Mouse (Mus musculus): ENCODE data around the gene Nrxn3.

Gene Nrxn3

DNA sequence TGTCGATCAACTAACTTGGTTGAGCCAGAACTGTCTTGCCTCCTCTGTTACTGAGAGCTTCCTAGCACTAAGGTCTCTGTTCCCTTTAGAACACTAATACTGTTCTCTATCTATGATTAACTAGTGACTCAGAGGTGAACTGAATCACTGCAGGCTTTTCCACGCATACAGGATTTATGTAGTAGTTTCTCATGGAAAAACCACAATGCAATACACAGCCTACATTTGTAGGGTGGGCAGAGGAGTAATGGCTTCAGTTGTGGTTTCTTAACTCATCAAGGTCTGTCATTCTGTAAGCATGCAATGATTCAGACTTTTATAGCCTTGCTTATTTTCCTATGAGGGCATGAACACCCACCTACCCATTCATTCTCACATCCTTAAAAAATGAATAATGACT is 1443.4 kb downstream of the Nrxn3 start:
- DNase-seq, result no peak

DNA sequence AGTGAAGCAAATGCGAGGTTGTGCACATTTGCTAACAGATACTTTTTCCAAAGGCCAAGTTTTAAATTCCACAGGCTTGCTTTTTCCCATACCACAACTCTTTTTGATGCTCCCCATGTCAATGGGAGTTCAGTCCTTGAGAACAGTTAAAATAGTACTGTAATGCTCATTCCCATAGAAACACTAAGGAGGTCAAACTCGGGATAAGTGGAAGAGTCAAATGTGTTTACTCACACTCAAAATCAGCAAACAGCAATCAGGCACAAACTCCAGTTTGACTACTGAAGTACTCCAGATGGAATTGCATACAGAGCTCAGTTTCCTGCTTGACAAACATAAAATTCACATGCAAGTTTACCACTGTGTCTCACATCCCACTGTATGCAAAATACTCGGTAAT is 1458.9 kb downstream of the Nrxn3 start:
- DNase-seq, result no peak

DNA sequence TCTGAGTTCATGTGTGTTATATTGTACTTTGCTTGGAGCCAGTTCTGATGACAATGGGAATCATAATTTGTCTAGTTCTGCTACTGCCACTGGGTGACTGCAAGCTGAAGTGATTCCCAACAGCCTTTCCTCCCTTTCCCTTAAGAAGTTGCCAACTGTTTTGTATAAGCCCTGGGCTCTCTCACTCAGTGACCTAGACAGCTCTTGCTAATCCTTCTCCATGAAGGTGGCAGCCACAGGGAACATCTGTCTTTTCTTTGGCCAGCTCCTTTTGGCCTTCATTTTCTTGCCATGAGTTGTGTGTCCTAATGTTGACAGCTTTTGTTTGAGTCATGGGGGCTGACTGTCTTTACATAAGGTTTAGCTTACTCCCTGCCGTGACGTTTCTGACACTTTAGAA is 1460.3 kb downstream of the Nrxn3 start:
- no peak for DNase-seq

DNA sequence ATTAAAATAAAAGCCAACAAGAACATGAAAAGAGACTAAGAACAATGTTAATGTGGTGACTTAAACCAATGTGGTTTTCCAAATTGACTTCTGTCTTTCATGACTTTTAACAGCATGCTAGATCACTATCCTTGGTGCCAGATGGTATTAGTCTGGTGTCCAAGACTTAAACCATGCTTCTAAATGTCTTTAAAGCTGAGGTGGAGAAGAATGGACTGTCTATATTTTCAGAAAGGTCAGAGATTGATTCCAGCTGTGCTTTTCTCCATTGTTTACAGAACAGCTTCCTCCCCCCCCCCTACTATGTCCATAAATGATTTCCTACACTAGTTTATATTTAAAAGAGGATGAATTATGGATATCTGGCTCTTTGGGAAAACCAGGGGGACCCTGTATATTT is 1473.5 kb downstream of the Nrxn3 start:
- DNase-seq, result no peak

DNA sequence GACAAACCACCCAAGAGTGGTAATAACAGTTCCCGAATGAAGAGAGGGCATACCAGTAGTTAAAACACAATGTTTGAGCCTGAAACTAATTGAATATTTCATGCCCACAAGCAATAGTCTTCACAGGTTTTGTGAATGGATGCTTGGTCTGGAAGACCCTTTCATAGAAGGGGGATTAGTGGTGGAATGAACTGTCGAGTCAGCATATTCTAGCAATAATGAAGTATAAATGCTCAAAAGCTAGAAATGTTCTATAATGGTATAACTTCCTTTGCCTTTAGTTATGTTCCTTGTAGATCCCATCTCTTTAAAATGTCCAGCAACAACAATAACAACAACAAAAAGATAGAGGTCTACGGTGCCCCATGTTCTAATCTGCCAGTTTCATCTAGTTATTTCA is 1475.3 kb downstream of the Nrxn3 start:
- no peak for DNase-seq

DNA sequence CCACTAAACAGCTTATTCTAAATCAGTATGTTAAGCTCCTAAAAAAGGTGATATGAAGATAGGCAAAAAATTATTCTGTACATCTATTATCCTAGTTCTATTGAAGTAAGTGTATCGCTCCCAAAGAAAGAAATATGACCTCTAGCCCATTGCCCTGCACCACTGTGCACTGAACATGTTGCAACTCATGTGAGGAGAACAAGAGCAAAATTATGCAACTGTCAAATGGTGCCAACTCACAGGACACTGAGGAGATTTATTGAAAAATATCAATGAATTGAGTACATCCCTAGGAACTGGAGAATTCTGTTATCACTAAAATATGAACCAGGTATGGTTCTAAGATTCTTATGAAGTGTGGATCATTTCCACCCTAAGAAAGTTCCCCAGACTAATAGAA is 1479.8 kb downstream of the Nrxn3 start:
- DNase-seq, result no peak

DNA sequence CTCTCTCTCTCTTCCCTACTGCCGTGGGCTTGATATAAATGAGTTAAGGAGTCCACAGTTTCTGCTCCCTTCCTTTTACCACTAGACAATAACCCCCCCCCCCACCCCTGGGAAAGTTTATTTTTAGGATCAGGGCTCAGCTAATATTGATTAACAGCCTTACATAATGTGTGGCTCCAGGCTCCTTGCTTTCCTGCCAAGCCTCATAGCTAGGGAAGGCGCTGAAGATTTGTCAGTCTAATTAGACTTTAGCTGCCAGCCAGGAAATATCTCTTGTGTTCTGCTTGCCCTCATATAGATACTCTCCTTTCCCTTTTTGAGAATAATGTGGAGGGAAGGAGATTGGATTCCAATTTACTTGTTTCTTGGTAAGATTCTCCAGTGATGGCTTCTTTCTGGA is 1488.7 kb downstream of the Nrxn3 start:
- no peak for DNase-seq

DNA sequence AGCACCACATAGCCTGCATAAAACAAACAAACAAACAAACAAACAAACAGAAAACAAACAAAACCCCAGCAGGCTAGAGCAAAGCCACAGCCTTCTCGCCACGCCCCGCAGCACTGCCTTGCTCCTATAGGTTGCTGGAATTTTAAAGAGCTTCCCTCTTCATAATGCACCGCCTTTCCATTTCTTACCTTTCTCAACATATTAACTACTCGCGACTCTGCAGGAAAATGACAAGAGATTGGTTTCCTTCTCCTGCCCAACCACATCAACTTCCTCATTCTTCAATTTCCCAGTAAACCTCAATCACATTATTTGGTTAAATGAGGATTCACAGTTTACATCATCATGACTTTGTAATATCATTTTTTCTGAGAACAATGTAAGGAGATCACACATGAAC is 1494.4 kb downstream of the Nrxn3 start:
- DNase-seq, result no peak

DNA sequence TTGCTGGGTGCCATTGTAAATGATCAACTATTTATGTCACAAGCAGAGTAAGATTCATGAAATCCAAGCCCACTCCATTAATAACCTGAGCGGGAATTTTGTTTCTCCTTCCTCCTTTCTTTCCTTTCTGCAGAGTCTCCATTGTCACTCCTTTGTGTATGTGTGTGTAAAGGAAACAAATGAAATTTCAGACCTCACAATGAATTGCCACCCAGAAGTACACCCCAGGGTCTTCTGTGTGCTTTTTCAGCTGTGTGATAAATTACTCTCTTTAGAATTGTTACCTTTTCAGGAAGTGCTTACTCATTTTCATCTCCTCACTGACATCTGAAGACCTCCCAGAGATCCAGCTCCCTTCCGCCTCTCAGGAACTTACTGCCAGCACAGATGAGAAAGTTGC is 1506.4 kb downstream of the Nrxn3 start:
- no peak for DNase-seq

DNA sequence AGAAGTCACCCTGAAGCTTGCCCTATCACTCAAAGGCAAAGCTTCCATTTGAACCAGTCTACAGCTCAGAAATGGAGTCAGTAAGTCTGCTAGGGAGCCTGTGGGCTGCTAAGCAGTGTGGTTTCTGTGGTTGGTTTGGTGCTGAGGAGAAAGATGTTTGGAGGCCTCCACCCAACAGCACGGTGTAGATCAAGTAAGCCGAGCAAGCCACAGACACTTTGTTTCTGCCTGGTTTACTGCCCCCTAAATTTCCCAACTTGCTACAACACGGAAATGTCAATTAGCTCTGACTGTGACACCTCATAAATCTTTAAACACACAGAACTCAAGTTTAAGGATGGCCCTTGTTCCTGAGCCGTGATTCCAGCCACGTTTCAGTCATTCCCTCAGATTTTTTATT is 1513.4 kb downstream of the Nrxn3 start:
- no peak for DNase-seq

DNA sequence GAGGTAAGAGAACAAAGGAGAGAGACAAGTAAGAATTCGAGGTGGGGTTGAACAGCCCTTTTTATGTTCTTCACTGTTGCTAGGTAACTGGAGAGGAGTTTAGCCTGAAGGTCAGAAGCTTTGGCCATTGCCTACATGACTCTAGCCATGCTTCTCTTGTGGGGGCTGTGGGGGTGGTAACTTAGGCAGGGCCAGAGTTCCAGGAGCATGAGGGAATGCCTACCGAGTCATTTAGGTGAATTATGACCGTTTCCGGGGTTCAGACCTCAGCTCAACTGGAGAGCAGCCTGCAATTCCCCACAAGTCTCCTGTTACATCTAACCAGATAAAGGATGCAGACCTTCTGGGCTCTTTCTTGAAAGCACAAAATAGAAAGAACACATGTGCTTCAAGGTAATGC is 1537.6 kb downstream of the Nrxn3 start:
- no peak for DNase-seq

DNA sequence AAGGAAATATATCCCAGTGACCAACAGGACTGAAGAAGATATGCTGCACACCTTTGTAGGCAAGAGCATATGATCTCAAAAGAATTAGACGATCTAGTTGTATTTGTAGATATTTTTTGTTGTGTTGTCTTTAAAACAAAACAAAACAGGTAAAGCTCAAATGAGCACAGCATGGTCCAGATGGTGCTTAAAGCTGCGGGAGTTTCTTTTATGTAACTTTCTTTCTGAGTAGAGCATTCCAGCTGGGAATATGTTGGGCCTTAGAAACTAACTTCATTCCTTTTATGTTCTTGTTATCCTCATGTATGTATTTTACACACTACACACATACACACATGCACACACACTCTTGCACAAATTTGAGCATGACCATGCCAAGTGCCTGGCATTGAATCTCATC is 1545.4 kb downstream of the Nrxn3 start:
- no peak for DNase-seq

DNA sequence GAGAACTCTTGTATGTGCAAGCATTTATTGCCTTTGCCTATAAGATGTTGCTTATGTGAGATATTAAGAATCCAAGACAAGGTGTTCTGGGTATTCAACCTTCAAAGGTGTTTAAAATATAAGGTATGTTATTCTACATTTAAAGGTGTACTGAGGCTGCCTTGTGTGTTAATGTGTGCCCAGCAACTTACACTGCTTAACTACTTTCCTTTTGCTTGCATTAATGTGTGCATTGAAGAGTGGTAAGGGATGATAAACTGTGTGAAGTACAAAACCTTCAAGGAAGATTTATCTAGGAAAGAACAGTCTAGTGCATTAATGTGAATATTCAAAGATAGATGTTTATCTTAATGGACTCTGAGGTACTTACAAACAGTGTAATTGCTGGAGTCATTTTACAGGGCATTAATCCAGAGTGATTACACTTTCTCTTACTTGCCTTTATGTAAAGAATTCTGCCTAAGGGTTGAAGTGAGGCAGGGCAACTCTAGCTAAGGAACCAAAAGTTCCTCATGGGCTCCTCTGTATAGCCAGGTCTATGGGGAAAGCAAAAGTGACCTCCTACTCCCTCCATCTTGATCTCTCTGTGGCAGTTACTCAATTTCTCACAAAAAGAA is 1548.2 kb downstream of the Nrxn3 start:
- no peak for DNase-seq

DNA sequence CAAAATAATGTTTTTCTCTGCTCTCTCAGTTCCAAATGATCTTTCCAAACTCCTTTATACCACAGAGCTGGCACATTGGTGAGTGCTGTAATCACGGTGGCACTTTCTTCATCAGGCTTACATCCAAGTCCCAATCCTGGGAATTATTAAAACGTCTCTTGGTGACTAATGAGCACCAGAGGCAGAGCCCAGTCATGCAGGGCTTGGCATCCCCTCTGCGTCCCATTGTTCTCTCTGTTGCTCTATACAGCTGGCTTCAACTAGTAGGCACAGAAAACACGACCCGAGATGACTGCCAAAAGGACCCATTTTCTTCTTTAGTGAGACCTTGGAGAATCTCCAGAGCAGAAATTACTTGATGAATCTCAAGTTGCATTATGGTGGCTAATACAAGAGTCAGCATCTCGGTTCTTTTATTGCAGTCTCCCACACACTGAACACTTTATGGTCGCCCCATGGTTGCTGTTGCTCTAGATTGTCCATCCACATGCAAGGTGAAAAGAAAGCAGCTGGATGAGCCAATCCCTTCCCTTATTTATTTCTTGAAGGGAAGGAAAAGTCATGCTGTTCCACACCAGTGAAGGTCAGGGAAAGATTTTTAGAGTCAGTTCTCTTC is 1552.1 kb downstream of the Nrxn3 start:
- no peak for DNase-seq

DNA sequence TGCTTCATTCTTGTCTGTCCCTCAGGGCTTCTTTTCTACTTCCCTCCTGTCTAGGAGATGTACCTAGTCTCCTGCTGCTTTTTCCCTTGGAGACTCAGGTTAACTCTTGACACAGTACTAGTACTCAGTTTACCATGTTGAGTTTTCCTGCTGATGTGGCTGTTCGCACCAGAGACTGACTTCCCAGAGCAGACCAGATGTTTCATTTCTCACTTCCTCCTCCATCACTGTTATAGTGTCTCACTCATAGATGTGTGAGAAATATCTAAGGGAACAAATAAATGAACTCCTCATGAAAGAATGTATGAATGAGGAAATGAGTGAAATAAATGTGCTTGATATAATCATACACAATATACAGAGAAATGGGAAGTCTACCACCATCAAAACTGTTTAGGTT is 1558.6 kb downstream of the Nrxn3 start:
- DNase-seq, result no peak

DNA sequence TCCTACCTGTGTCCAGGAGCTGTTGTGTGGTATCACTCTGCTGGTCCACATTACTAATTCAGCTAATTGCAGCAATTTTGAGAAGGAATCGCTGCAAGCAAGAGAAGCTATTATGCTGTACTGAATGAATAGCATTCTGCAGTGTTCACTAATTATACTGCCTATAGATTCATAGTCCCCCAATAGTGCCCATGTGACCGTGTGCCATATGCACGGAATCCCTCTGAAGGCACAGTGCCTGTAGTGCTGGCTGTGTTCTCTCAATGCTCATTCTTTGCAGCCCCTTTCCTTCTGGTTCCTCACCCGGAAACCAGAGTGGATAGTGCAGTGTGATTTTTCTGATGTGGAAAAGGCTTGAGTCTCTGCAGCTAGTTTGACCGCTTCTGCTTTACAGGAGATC is 1560.3 kb downstream of the Nrxn3 start:
- no peak for DNase-seq

DNA sequence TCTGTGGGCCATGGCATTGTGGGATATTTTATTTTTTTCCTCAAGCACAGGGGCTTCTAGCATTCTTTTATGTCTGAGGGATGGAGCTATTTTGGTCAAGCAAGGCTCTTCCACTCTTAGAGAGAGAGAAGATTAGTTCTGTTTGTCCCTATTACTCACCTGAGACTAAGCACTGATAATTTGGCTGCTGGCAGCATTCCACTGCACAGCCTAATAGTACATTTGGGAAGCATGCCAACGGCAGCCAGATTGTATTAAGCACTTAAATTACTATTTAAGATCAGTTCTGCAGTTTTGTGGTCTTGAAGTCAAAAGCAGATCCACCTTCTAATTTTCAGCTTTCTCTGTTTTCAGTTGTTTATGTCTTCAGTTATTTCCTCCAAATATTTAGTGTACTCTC is 1580.0 kb downstream of the Nrxn3 start:
- DNase-seq, result no peak

DNA sequence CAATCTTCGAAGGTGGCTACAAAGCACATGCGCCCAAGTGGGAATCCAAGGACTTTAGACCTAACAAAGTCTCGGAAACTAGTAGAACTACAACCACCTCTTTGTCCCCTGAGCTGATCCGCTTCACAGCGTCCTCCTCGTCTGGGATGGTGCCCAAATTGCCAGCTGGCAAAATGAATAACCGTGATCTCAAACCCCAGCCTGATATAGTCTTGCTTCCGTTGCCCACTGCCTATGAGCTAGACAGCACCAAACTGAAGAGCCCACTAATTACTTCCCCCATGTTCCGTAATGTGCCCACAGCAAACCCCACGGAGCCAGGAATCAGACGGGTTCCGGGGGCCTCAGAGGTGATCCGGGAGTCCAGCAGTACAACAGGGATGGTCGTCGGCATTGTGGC is 1609.1 kb downstream of the Nrxn3 start:
- no peak for DNase-seq

DNA sequence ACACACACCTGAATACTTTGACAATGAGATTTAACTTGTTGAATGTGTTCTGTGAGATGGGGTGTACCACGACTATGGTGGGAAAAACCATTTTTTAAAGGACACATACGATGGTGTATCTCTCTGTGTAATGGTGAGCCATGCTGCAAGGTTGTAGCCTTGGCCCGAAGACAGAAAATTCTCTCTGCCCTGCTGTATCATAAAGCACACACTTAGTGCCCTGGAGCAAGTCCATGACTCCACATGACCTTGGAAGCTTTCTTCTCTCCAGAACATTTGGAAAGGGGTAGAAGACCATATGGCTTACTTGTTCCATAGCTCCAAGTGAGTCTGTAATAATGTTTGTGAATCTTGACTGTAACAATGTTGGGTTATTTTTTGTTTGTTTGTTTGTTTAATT is 1609.8 kb downstream of the Nrxn3 start:
- no peak for DNase-seq

DNA sequence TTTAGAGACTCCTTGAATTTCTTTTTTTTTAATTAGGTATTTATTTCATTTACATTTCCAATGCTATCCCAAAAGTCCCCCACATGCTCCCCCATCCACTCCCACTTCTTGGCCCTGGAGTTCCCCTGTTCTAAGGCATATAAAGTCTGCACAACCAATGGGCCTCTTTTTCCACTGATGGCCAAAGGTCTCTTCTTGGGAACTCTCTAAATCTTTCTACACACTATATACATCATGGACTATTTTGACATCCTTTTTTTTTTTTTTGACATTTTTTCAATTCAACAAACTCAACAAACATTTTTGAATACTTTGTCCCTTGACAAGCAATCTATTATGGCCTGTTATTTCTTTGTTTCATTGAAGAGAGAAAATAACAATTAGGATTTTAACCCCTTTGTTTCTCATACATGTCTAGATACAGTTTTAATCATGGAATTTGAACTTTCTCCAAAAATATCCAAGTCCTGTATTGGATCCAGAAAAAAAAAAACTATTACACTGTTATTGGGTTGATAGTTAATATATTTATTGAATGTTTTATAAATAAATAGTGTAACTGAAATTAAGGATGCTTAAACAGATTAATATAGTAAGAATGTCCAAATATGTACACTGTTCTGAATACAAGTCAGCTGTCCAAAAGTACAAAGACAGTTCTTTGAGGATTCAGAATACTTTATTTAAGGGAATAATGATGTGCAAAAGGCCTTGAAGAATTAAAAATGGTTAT is 1615.0 kb downstream of the Nrxn3 start:
- DNase-seq, result no peak

DNA sequence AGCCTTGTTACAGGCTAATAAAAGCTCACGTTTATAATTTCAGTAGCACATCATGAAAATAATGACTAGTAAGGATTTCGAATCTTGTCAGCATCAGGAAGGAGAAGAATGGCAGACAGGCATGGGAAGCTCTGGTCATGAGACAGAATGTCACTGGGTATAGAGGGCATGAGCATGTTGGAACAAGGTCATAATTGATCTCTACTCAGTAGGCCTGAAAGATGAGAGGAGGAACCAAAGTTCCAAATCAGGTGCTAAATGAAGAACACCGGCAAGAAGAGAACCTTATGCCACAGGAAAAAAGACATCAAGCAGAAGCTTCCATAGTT is 1615.5 kb downstream of the Nrxn3 start:
- DNase-seq, result no peak

All from spleen, adult 18-20 months (tissue).